Mouse (Mus musculus): ENCODE measurements around the gene Fam20a. TPM values are rescaled to one million over a fixed set of nuclear protein-coding genes. Genes with fewer than 3 reads are reported as not detected.

Fam20a gene
- polyA plus RNA-seq, 1 experiment = not detected

DNA sequence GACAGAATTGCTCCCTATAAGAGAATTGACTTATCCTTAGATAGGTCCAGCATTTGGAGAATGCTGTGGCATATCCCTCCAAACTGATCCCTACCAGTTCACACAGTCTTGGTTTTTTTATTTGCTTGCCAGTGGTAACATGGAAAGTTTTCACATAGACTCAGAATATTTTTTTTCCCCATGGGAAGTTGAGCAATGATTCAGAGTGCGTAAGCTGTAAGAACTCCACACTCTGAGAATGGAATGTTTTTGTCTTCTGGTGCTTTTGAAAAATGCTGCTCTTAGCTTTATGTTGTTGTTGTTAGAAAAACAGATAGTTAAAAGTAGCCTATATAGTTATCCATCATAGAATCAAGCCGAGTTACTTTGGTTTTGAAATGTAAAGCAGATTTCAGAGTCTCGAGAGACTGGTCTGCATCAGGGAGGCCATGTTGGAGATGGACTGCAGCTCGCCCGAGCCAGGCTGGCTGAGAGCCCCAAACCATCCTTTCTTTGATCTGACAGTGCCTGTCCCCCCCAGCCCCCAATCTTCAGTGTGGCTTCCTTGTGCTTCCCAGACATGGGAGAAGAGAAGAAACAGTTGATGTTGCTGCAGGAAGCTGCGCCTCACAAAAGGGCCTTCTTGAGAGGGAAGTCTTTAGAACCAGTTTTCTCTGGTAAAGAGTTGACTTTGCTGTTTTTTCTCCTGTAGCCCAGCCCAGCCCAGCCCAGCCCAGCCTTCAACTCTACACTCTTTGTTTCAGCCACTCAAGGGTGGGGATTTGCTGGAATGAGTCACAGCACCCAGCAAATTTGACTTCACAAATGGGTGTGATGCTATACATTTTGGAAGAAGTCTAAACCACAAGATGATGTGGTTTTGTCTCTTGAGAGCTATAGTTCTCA lies 50.7 kb downstream of the Fam20a start:
- H3K4me3 ChIP-seq (ENCODE audit: low read depth, low read length) = no peak overlapping the region
- peaks cover 13% of the 10 kb centered on the region for H3K36me3 ChIP-seq (ENCODE audit: control insufficient read depth, insufficient read depth, low read length, poor library complexity, severe bottlenecking)
- H3K27ac ChIP-seq (ENCODE audit: insufficient read depth, low read length) = 0 out of 2 replicates have a peak overlapping the region, but pooled peaks have one; percentile 12
- H3K9ac ChIP-seq (ENCODE audit: low read depth, poor library complexity, severe bottlenecking) = no peak overlapping the region
- H3K9me3 ChIP-seq (replicated peaks; ENCODE audit: control insufficient read depth, insufficient read depth, low read length, poor library complexity, severe bottlenecking) = no peaks in the 10 kb centered on the region
- no peaks in the 10 kb centered on the region for H3K4me1 ChIP-seq (ENCODE audit: control insufficient read depth, insufficient read depth, low read length)
- no peak for TF ChIP-seq CTCF (IDR thresholded peaks at IDR 0.05; ENCODE audit: low read depth, low read length)
- H3K27me3 ChIP-seq (ENCODE audit: control insufficient read depth, insufficient read depth, low read length, poor library complexity, severe bottlenecking) = no peaks in the 10 kb centered on the region

DNA sequence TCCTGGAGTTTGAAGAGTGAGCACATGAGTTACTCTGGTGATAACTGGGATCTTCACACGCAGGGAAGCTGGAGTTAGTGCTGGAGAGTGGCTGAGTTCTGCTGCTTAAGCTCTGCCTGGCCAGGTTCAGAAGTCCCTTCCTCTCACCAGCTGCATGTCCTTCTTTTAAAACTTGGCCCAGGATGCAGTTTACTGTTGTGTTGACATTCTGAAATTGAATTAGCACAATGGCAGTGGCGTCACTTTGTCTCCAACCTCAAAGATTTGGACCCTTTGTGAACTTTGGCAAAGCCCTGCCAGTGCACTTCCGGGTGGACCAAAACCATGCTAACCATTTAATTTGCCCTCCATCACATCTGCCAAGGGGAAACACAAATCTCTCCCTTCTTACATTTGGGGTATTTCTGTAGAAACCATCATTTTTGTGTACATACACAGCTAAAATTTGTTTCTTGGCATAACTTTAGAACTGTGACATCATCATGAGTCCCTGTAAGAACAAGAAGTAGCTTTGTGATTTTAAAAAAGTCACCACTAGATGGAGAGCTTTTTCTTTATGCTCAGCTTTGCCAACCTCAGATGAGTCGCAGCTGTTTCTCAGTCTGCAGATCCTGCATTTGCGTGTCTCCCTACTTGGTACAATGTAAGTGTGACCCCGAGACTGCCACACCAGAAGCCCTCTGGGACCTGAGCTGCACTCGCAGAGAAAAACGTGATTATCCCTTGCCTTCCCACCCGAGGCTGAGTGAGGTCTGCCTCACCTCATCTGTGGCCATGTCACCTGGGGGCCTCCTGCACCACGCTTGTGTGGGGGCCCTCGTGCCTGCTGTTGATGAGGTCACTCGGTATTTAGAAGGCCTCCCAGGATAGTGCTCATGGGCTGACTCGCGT lies 51.8 kb downstream of the Fam20a start:
- no peak overlapping the region for H3K9ac ChIP-seq (ENCODE audit: low read depth, poor library complexity, severe bottlenecking)
- H3K36me3 ChIP-seq (ENCODE audit: control insufficient read depth, insufficient read depth, low read length, poor library complexity, severe bottlenecking) = peaks cover 20% of the 10 kb centered on the region
- no peaks in the 10 kb centered on the region for H3K27me3 ChIP-seq (ENCODE audit: control insufficient read depth, insufficient read depth, low read length, poor library complexity, severe bottlenecking)
- no peaks in the 10 kb centered on the region for H3K4me1 ChIP-seq (ENCODE audit: control insufficient read depth, insufficient read depth, low read length)
- H3K4me3 ChIP-seq (ENCODE audit: low read depth, low read length) = no peak overlapping the region
- no peaks in the 10 kb centered on the region for H3K9me3 ChIP-seq (replicated peaks; ENCODE audit: control insufficient read depth, insufficient read depth, low read length, poor library complexity, severe bottlenecking)
- no peak overlapping the region for H3K27ac ChIP-seq (ENCODE audit: insufficient read depth, low read length)
- TF ChIP-seq EP300 (IDR thresholded peaks at IDR 0.05; ENCODE audit: insufficient read depth, low read depth, low read length) (no peak), POLR2A (IDR thresholded peaks at IDR 0.05; ENCODE audit: insufficient read depth, low read length) (no peak), CTCF (IDR thresholded peaks at IDR 0.05; ENCODE audit: low read depth, low read length) (no peak)

DNA sequence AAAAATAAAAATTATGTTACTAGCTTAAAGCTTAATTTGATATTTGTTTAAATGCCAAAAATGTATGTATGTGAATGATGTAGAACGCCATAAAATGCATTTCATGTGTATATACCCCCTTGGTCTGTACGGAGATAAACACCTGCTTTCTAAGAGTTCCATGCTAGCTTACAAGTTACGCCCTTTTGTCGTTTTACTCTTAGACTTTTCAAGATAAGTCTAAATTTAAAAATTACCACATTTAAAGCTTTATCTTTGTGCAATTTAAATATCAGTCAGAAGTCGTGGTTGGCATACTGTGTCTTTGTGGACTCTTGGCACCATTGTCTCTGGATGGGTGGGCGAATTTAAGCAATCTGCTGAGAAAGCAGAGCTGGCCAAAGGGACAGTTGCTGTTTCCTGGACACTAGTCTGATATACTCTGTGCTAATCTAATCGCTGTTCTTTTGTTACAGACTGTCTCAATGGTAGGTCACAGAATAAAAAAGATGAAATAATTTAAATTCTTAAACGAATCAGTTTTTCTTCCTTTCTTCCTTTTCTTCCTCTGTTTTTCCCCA lies 52.9 kb downstream of the Fam20a start:
- H3K27me3 ChIP-seq (ENCODE audit: control insufficient read depth, insufficient read depth, low read length, poor library complexity, severe bottlenecking) = no peaks in the 10 kb centered on the region
- TF ChIP-seq EP300 (IDR thresholded peaks at IDR 0.05; ENCODE audit: insufficient read depth, low read depth, low read length) (no peak), POLR2A (IDR thresholded peaks at IDR 0.05; ENCODE audit: insufficient read depth, low read length) (no peak), CTCF (IDR thresholded peaks at IDR 0.05; ENCODE audit: low read depth, low read length) (no peak)
- peaks cover 26% of the 10 kb centered on the region for H3K36me3 ChIP-seq (ENCODE audit: control insufficient read depth, insufficient read depth, low read length, poor library complexity, severe bottlenecking)
- no peak overlapping the region for H3K27ac ChIP-seq (ENCODE audit: insufficient read depth, low read length)
- no peak overlapping the region for H3K9ac ChIP-seq (ENCODE audit: low read depth, poor library complexity, severe bottlenecking)
- no peaks in the 10 kb centered on the region for H3K4me1 ChIP-seq (ENCODE audit: control insufficient read depth, insufficient read depth, low read length)
- H3K4me3 ChIP-seq (ENCODE audit: low read depth, low read length) = no peak overlapping the region
- no peaks in the 10 kb centered on the region for H3K9me3 ChIP-seq (replicated peaks; ENCODE audit: control insufficient read depth, insufficient read depth, low read length, poor library complexity, severe bottlenecking)

DNA sequence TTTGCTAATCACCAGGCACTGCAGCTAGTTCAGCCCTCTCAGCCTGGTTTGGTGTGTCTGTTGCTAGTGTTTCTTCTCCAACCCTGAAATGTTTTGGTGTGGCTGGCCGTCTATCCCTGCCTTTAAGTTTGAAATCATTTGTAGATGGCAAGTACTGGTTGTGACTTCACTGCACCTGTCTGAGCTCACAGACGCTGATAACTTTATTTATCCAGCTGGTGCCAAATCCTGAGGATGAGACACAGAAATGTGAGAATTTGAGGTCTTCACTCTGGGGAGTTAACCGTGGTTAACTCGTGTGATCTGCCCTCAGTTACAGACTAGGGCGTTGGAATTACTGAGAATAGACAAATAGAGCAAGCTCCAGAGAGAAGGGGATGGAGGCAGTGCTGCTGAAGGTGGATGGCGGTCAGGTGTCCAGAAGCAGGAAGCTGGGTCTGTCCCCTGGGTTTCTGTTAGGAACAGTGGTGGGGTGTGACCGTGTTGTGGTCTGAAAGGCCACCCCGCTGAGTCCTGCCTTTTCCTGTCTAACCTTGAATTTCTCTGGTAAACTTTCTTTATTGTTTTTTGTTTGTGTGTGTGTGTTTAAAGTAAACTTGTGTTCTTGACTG lies 53.9 kb downstream of the Fam20a start:
- no peaks in the 10 kb centered on the region for H3K9me3 ChIP-seq (replicated peaks; ENCODE audit: control insufficient read depth, insufficient read depth, low read length, poor library complexity, severe bottlenecking)
- TF ChIP-seq EP300 (IDR thresholded peaks at IDR 0.05; ENCODE audit: insufficient read depth, low read depth, low read length) (no peak), POLR2A (IDR thresholded peaks at IDR 0.05; ENCODE audit: insufficient read depth, low read length) (no peak), CTCF (IDR thresholded peaks at IDR 0.05; ENCODE audit: low read depth, low read length) (no peak)
- H3K36me3 ChIP-seq (ENCODE audit: control insufficient read depth, insufficient read depth, low read length, poor library complexity, severe bottlenecking) = peaks cover 36% of the 10 kb centered on the region
- H3K4me1 ChIP-seq (ENCODE audit: control insufficient read depth, insufficient read depth, low read length) = no peaks in the 10 kb centered on the region
- H3K9ac ChIP-seq (ENCODE audit: low read depth, poor library complexity, severe bottlenecking) = no peak overlapping the region
- H3K27ac ChIP-seq (ENCODE audit: insufficient read depth, low read length) = no peak overlapping the region
- no peaks in the 10 kb centered on the region for H3K27me3 ChIP-seq (ENCODE audit: control insufficient read depth, insufficient read depth, low read length, poor library complexity, severe bottlenecking)
- no peak overlapping the region for H3K4me3 ChIP-seq (ENCODE audit: low read depth, low read length)

DNA sequence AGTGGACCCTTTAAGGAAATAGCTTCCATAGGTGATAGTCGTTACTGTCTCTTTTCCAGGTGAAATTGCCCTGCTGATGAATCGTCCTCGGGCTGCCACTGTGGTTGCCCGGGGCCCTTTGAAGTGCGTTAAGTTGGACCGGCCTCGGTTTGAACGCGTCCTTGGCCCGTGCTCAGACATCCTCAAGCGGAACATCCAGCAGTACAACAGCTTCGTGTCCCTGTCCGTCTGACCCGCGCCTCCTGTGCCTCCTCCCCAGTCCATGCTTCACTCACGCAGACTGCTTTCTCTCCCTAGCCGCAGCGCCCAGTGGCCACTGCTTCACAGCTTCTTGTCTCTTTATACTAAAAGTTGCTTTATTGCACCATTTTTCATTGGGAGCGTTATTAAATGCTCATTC lies 54.7 kb downstream of the Fam20a start:
- TF ChIP-seq CTCF (IDR thresholded peaks at IDR 0.05; ENCODE audit: low read depth, low read length) (no peak), EP300 (IDR thresholded peaks at IDR 0.05; ENCODE audit: insufficient read depth, low read depth, low read length) (no peak), POLR2A (IDR thresholded peaks at IDR 0.05; ENCODE audit: insufficient read depth, low read length) (no peak)
- Histone ChIP-seq H3K9me3 (replicated peaks; ENCODE audit: control insufficient read depth, insufficient read depth, low read length, poor library complexity, severe bottlenecking) (no peaks in the 10 kb centered on the region), H3K36me3 (ENCODE audit: control insufficient read depth, insufficient read depth, low read length, poor library complexity, severe bottlenecking) (peaks cover 44% of the 10 kb centered on the region), H3K4me1 (ENCODE audit: control insufficient read depth, insufficient read depth, low read length) (no peaks in the 10 kb centered on the region), H3K4me3 (ENCODE audit: low read depth, low read length) (no peak overlapping the region), H3K27me3 (ENCODE audit: control insufficient read depth, insufficient read depth, low read length, poor library complexity, severe bottlenecking) (no peaks in the 10 kb centered on the region), H3K9ac (ENCODE audit: low read depth, poor library complexity, severe bottlenecking) (no peak overlapping the region), H3K27ac (ENCODE audit: insufficient read depth, low read length) (no peak overlapping the region)

Measured in ES-Bruce4 (cell line).